Mouse (Mus musculus): ENCODE results near the gene Fst. TPM values are rescaled to one million over a fixed set of nuclear protein-coding genes. Genes with fewer than 3 reads are reported as not detected.

Fst gene
- 1 to 10 TPM; 3.4 to 5.2 TPM for total RNA-seq (2021)
- long read RNA-seq, experiment 1, partial matches to known transcripts, result 0 of 5 reads
- long read RNA-seq, experiment 1, other reads (novel, unspliced or antisense), result 0 of 5 reads
- long read RNA-seq, experiment 2, partial matches to known transcripts, result 0 of 1 reads
- long read RNA-seq, experiment 2, other reads (novel, unspliced or antisense), result 0 of 1 reads

DNA sequence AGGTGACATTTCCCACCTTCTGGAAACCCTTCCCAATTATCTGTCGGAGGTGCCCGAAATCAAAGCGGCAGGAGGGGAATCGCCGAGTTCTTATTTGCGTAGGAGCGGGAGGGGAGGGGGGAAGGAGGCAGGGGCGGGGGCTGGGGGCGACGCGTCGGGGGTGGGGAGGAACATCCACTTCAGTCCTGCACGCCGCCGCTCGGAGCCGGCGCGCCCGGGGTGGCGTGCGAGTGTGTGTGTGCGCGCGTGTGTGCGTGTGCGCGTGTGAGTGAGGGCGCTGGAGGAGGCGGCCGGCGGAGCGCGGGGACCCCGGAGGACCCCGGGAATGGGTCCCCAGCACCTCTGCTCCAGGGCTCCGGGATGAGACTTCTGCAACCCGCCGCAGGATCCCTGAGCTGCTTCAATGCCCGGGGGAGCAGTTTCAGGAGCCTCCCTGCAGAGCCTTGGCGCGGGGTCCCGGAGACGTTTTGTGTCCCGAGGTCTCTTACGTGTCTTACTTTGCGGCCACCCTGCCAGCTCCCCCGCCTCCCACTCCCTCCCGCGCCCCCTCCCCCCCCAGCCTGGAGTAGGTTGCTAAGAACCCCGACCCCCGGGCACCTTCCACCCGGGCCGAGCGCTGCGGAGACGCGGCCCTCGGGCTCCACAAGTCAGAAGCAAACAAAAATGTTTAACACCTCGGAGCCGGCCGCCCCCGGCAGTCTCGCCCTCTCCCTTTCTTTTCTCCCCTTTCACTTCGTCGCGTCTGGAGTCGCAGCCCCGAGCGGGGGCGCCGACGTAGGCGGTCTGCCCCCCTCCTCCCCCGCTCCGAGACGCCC, at the start of gene Fst:
Gene Fst (minus strand): TSS at position 66 of the 815 bp plus-strand sequence.
- intact Hi-C loops (cut with DNase I), result loop anchor here (2.0 to 5.0 kb wide), 2 partner anchors 384 to 582 kb away; no protein-coding TSS in a partner anchor
- DNase-seq (ENCODE audit: low spot score in 2 of 2), result peak in 1 of 2 experiments; percentile 12

DNA sequence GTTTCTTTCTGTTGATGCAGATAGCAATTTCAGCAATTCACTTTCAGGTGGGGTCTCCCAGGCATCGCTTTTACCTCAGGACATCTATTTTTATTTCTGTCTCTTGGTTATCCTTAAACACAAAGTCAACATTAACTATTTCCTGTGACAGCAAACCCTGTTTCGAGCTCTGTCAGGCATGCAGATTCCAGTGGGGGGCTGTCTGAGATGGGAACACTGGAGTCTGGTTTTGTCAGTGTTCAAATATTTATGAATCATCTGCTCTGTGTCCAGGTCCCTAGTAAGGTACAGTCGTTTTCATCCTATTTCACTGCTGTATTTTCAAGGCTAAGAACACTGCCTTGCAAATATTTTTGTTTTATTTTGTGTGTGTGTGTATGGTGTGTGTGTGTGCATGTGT, 35.1 kb upstream of the Fst start:
- no peak for DNase-seq (ENCODE audit: low spot score in 2 of 2)
- intact Hi-C loops (cut with DNase I), result no loop called here

DNA sequence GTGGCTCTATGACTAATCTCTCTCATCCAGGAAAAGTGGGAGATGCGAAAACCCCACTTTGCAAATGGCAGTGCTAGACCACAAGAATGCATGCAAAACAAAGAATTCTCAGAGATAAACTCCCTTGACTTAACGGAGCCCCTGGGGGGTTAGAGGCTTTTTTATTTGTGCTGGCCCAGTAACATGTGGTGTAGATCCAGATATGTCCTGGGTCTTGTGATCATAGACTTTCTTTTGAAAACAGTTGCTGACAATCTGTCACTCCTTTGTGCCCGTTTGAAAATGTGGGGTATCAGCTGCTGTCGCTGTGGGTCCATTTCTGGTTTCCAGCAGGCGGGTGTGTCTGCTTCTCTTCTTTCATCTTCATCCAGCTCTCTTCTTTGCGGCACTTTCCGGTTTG, 29.4 kb upstream of the Fst start:
- DNase-seq (ENCODE audit: low spot score in 2 of 2), result no peak
- intact Hi-C loops (cut with DNase I), result no loop called here

DNA sequence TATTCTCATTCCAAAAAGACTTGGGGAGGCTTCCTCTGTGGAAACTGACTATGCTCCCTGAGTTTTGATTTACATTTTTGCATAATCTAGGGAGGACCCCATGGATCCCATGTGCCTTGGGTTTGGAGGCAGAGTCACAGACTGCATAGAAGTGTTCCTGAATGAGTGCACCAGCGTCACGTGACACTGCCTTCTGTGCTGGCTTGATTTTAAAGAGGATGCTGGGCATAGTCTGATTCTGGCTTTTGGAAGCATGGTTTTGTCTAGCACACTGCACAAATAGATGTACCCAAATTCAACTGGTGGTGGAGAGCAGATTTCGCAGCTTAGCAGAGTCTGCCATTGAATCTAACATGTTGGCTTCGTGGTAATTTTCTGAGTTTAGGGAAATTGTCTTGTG, 19.6 kb upstream of the Fst start:
- DNase-seq (ENCODE audit: low spot score in 2 of 2), result peak in 1 of 2 experiments; percentile 30
- intact Hi-C loops (cut with DNase I), result no loop called here

DNA sequence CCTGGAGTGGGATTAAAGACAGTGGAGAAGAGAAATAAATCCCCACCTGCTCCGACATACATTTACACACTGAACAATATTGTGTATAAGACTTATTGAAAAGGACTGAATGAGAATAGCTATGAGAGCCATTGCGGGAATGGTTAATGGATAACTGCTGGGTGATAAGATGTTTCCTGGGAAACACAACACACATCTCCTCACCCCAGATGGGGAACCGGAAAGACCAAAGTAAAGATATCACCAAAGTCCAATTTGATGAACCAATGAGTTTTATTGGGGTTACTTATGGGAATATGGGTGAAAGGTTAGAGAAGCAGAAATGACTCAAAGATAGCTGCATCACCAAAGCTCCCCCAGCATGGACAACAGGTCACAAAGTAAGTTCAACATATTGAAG, 11.2 kb upstream of the Fst start:
- intact Hi-C loops (cut with DNase I), result loop anchor here (10.0 kb wide), 1 partner anchor 325 kb away; no protein-coding TSS in a partner anchor
- DNase-seq (ENCODE audit: low spot score in 2 of 2), result no peak

DNA sequence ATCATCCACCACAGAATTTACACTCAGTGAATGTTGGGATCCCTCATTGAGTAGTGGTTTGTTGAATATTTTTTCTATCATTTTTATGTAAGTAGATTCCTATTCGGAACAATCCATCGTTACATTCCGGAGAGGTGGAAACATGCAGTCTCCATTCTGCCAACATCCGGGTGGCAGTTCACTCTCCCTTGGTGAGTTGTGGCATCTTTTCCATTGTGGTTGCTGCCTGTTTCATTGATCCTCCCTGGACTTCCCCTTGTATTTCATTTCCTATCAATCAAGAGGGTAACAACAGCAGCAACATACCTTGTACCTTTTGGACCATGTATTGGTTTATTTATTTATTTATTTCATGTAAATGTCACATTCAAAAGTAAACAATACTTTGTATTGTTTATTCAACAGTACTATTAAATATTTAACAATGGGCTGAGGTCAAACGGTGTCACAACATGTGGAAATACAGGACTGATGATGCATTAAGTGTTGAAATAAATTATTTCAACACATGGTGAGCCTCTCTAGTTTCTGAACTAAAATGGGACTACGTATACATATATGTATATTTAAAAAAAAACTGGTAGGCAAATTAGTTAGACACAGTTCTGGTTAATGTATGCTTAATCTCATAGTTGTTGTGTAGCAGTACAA, 7.6 kb upstream of the Fst start:
- intact Hi-C loops (cut with DNase I), result loop anchor here (10.0 kb wide), 1 partner anchor 328 kb away; no protein-coding TSS in a partner anchor
- no peak for DNase-seq (ENCODE audit: low spot score in 2 of 2)

DNA sequence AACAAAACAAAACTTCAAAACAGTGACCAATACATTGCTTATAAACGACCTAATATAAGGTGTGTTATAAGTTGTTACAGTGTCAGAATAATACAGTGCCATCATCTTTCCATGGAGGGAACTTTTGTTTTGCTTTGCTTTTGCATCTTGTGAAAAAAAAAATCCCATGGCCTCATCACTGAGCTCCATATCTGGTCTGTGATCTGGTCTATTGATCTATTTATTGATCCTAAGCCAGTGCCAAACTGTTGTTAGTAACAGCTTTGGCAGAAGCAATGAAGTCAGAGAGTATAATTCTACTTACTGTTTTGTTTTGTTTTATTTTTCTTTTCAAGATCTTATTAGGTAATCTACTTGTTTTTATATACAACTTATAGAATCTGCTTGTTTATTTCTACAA, 6.6 kb upstream of the Fst start:
- DNase-seq (ENCODE audit: low spot score in 2 of 2), result no peak
- intact Hi-C loops (cut with DNase I), result loop anchor here (10.0 kb wide), 1 partner anchor 329 kb away; no protein-coding TSS in a partner anchor

DNA sequence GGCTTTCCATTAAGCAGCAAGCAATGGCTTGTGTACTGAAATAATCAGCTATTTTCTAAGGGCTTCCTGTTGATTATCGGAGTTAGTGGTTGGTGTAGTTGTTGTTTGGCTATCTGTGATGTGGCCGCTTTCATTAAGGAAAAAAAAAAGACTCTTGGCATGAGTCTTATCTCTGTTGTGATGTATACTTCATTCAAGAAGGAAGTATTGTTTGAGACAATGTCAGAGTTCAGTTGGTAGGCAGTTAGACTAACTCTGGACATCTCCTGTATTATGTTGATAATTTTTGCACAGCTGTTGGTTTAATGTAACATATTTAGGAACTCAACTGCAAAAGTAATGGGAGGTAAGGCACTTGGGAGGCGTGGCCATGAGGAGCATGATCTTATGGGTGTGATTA, 6.1 kb upstream of the Fst start:
- intact Hi-C loops (cut with DNase I), result loop anchor here (10.0 kb wide), 1 partner anchor 330 kb away; no protein-coding TSS in a partner anchor

DNA sequence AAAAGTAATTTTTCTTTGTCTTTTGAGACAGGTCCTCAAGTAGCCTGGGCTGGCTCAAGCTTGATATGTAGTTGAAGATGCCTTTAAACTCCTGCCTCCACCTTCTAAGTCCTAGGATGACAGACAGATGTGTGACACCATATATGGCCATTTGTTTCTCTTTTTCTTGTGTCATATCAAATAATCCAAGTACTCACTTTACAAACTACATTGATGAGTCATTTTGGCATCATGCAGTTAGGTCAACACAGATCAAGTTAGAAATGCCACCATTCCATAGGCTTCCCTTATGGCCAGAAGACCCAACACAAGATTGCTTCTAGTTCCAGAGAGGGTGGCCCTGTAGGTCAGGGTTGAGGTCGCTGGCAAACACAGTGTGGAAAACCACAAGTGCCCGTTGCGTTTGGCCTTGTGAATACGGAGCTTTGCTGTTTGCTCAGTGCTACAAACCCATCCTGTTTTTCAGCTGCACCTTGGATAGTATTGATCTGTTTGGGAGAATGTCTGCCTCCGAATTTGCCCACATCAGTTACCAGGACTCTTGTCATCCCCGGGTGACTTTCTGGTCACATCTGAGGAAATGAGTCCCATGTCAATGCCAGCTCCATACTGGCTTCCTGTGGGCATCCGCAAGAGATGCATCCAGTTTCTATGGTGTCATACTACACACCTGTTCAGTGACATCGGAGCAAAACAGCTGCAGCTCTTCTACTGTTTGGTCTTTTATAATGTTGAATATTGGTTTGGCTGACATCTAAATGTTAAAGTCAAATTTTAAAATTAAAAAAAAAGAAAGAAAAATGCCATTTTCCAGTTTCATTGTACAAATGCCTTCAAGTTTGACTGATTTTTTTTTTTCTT, 4.0 kb upstream of the Fst start:
- intact Hi-C loops (cut with DNase I), result loop anchor here (10.0 kb wide), 1 partner anchor 332 kb away; no protein-coding TSS in a partner anchor
- DNase-seq (ENCODE audit: low spot score in 2 of 2), result no peak

More for the DNA sequence above, 6.1 kb upstream of the Fst start:
- no peak for DNase-seq (ENCODE audit: low spot score in 2 of 2)

DNA sequence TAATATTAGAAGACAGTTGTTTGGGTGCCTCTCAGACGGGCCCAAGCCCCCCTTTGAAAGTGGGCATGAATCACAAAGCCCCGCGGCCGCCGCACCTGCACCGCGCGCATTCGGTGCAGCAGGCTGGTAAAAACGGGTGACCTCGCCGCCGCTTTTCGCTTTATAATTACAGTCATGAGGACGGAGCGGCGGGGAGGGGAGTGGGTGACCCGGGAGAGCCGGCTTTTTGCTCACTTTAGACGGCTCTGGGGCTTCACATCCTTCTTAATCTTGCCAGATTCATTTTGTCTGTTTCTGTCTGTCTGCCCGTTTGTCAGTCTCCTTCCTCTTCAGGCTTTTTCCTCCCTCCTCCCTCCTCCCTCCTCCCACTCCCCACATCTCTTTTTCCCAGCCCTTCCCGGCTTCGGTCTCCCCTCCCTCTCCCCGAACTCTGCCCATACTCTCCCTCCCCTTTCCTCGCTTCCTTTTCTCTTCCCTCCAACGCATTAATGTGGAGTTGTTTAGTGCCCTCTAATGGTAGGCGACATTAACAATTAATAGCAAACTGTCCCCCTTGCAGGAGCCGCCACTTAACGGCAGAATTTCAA, 1.6 kb upstream of the Fst start:
- peak in 1 of 2 experiments; percentile 9 for DNase-seq (ENCODE audit: low spot score in 2 of 2)
- intact Hi-C loops (cut with DNase I), result loop anchor here (10.0 kb wide), 1 partner anchor 334 kb away; no protein-coding TSS in a partner anchor

DNA sequence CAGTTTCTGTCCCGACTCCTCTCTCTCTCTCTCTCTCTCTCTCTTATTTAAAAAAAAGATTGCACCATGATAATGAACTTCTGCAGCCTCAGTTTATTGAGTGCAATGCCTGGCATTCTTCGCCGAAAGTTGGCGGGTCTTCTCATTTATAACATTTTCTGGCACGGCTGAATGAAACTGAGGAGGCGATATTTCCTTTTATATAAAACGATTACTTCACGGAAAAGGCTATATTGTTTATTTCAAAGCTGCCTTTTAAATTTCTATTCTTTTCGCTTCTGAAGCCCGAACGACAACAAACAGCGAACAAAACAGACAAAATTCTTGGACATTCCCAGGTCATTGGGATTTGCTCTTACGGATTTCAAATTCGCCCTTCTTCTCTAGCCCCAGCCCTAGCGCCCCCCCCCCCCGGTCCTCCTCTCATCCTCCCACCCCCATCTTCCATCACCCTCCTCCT, 980 bp upstream of the Fst start:
- intact Hi-C loops (cut with DNase I), result loop anchor here (2.0 to 10.0 kb wide), 3 partner anchors 335 to 582 kb away; no protein-coding TSS in a partner anchor
- DNase-seq (ENCODE audit: low spot score in 2 of 2), result no peak

DNA sequence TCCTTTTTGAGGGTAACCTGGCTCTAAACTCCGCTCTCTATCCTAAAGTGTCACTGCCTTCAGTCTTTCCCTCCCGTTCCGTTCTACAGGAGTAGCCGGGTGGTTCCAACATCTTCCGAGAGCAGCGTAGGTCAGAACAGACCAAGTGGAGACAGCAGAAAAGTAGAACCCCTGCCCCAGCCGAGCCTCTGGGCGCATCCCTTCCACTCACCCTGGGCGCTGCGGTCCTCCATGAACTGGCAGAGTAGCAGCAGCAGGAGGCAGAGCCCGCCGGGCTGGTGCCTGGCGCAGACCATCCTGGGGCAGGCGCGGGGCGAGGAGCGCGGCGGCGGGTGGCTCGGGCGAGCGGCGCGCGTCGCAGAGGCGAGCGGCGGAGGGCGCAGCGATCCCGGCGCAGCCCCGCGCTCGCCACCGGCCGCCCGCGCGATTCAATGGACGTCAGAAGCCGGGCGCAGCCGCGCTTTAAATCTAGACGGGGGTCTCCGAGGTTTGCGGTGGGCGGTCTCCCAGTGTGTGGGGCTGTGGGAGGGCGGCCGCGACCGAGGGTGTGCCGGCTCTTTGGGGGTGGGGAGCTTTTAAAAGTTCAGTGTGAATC, 363 bp downstream of the Fst start:
- intact Hi-C loops (cut with DNase I), result loop anchor here (2.0 to 5.0 kb wide), 2 partner anchors 384 to 581 kb away; no protein-coding TSS in a partner anchor
- peak in 1 of 2 experiments; percentile 9 for DNase-seq (ENCODE audit: low spot score in 2 of 2)

DNA sequence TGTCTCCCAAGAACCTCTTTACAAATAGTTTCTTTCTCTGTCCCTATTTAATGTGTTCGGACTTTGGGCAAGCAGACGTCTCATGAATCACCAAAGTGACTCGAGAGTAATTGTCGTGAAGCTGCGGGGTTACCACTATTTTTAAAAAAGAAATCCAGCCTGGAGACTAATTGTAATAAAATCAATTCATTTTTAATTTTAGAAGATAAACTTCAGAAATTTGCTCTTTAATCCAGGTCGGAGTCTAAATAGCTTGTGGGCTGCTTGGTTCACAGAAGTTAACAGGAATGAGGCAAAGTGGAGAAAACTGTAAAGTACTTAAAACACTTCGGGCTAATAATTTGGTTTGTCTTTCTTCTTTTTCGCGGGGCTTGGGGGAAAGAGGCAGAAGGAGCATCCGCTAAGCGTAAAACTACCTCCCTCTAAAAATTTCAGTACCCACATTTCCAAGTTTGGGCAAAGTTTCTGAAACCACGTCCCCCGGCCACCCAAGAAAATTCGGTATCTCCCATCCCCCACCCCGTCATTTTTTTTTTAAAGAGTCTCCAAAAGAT, 1.1 kb downstream of the Fst start:
- DNase-seq (ENCODE audit: low spot score in 2 of 2), result no peak
- intact Hi-C loops (cut with DNase I), result loop anchor here (2.0 to 5.0 kb wide), 2 partner anchors 383 to 580 kb away; no protein-coding TSS in a partner anchor

DNA sequence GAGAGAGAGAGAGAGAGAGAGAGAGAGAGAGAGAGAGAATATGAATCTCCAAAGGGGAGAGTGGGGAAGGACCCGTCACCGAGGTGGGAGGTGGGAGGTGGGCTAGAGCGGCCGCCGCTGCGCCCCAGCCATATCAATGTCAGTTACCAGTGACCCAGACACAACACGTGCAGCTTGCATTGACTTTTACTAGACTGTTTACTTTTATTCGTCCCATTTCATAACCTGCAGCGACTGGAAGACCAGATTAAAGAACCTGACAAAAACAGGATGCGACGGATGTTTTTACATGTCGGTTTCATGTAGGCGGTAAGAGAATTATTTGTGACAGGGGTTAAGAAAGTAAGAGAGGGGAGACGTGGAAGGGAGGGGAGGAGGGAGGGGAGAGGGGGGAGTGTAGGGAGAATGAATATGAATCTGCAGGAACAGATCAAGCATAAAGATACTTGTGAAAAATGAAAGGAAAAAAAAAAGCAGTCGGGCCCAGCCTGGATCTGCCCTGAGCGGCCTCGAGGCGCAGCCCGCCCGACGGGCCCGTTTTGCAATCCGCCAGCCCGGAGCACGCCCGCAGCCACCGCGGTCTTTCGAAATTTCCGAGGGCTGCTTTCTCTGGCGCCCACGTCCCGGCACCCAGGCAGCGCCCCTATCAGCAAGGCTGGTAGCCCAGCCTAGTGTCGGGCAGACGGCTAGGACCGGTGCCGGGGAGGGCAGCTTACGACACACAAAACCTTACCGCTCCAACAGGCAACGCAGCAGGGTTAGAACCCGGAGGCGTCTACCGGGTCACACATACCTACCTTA, 1.8 kb downstream of the Fst start:
- intact Hi-C loops (cut with DNase I), result loop anchor here (5.0 kb wide), 1 partner anchor 580 kb away; no protein-coding TSS in a partner anchor
- DNase-seq (ENCODE audit: low spot score in 2 of 2), result no peak

DNA sequence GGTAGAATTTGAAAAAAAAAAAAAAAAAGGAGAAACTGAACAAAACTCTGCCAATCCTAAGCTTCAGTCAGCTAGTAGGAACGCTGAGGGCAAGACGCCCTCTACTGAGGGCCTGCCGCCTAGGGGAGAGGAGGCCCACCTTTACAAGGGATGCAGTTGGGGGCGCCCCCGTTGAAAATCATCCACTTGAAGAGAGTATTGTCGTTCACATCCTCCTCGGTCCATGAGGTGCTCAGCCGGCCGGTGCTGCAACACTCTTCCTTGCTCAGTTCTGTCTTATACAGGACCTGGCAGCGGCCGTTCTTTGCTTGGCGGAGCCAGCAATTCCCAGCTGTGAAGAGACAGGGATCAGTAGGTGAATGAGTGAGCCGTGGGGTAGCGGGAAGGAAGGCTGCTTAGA, 2.5 kb downstream of the Fst start:
- intact Hi-C loops (cut with DNase I), result loop anchor here (5.0 kb wide), 1 partner anchor 579 kb away; no protein-coding TSS in a partner anchor
- DNase-seq (ENCODE audit: low spot score in 2 of 2), result peak in 1 of 2 experiments; percentile 6

DNA sequence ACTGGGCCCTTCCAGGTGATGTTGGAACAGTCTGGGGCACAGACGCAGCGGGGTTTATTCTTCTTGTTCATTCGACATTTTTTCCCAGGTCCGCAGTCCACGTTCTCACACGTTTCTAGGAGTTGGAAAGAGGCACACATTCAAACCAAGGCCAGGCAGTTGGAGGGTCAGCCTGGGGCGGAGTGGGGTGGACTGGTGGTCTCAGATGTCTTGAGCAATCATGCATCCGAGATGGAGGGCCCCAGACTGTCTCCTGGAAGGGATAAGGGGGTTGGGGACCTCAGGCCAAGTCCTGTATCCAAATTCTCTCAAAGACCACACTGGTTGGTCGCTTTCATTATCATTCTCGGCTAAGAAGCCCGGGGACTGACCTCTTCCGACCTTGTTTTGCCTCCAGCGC, 3.0 kb downstream of the Fst start:
- DNase-seq (ENCODE audit: low spot score in 2 of 2), result no peak
- intact Hi-C loops (cut with DNase I), result loop anchor here (5.0 kb wide), 1 partner anchor 578 kb away; no protein-coding TSS in a partner anchor

DNA sequence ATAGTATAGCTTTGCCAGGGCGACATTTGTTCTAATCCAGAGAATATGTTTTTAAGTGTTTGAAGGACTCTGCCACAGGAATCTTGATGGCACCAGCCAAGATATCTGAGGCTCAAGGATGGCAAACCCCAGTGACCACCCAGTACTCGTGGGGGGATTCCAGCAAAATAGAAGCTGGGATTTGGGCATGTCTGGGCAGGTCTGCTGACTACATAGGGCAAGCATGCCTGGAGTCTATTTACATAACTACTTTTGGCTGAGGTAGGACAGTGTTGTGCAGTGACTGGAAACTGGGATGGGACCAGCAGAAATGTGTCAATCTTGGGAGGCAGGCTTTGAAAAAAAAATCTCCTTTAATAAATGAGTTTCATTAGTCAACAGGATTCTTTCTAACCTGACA, 11.5 kb downstream of the Fst start:
- no peak for DNase-seq (ENCODE audit: low spot score in 2 of 2)
- intact Hi-C loops (cut with DNase I), result no loop called here

Data from left cerebral cortex, postnatal 14 days (tissue).